Mouse (Mus musculus) thymus, postnatal 14 days (tissue): ENCODE measurements around the gene Fam221b.

Experiments
- DNase-seq: peaks from one replicate; pipeline ENCODE4 v3.0.0; 2021

Gene Fam221b

GRCm38 (mm10) chr4:43612534-43612933, 56.4 kb downstream of the Fam221b start:
- DNase-seq, result no peak
